Mouse (Mus musculus) neural tube, embryonic 13.5 days (tissue): ENCODE measurements around the gene Celsr1. TPM values are rescaled to one million over a fixed set of nuclear protein-coding genes. Genes with fewer than 3 reads are reported as not detected.

ENCODE experiments used
- ATAC-seq: fragments of 200-750 bp; cut with Nextera tagmentation; 2 replicates; pipeline ENCODE4 v1.8.0; 2017; ENCODE audit warnings: low read depth, mild to moderate bottlenecking, moderate TSS enrichment, moderate library complexity
- H3K27ac ChIP-seq: fragments of 300-500 bp; sonication (generic); replicated peaks from 2 replicates; pipeline ENCODE4 v1.5.1; 2015; ENCODE audit warnings: moderate library complexity, mild to moderate bottlenecking, inconsistent platforms
- H3K27me3 ChIP-seq: fragments of 300-500 bp; sonication (generic); 2 replicates; pipeline ENCODE4 v1.6.1; 2015; ENCODE audit warnings: mild to moderate bottlenecking, inconsistent platforms
- H3K36me3 ChIP-seq: fragments of 300-500 bp; sonication (generic); 2 replicates; pipeline ENCODE4 v1.6.1; 2015; ENCODE audit warnings: mild to moderate bottlenecking, inconsistent platforms
- H3K4me1 ChIP-seq: fragments of 300-500 bp; sonication (generic); replicated peaks from 2 replicates; pipeline ENCODE4 v1.6.1; 2015; ENCODE audit warnings: inconsistent platforms
- H3K4me2 ChIP-seq: fragments of 300-500 bp; sonication (generic); 2 replicates; pipeline ENCODE4 v1.6.1; 2015; ENCODE audit warnings: inconsistent platforms, mild to moderate bottlenecking, moderate library complexity
- H3K4me3 ChIP-seq: fragments of 300-500 bp; sonication (generic); 2 replicates; pipeline ENCODE4 v1.5.1; 2015; ENCODE audit warnings: mild to moderate bottlenecking, inconsistent platforms
- H3K9ac ChIP-seq: fragments of 300-500 bp; sonication (generic); 2 replicates; pipeline ENCODE4 v1.6.1; 2015; ENCODE audit warnings: moderate library complexity, mild to moderate bottlenecking, inconsistent platforms
- H3K9me3 ChIP-seq: fragments of 300-500 bp; sonication (generic); 2 replicates; pipeline ENCODE4 v1.6.1; 2016; ENCODE audit warnings: inconsistent platforms
- WGBS: fragments of 180-500 bp; shearing (Covaris S2); methylation state at CpG from one replicate; pipeline ENCODE4 v1.1.7; 2015; 5-methylcytosine and 5-hydroxymethylcytosine counted together
- polyA plus RNA-seq: library from polyadenylated mRNA; unstranded; fragments of >200 nt; fragmentation: Nextera tagmentation; extraction: Ambion mirVana; gene quantifications from 2 replicates; pipeline ENCODE4 v1.2.1, GENCODE M21; 2015

Gene Celsr1
- polyA plus RNA-seq, 1 experiment from 2014 or later, result 1.8 TPM

DNA sequence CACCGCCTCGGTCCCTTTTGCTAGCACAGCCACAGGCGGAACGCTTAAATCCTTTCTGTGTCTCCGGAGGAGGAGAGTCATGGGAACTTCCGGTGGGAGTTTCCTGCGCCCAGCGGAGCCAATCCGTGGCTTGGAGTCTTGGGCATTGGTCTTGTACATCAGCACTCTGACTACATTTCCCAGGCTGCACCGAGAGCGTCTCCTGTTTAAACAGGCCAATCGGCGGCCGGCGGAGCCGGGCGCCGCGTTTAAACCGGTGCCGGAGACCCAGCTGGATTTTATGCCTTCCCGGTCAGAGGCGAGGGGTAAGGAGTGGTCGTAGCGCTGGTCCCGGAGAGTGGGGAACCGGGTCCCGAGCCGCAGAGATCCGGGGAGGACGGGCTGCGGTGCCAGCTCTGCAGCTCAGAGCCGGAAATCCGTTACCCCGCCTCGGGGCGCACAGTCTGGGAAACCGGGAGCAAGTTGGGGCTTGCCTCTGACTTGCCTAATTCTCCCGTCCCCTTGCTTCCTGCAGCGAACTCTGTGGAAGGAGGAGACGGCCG is 174.0 kb downstream of the Celsr1 start, which contains the start of gene Gtse1:
Gene Gtse1, plus strand, starts transcription at position 256 of the 542 bp plus-strand sequence.
- ATAC-seq, result peak; percentile 98
- H3K4me1 ChIP-seq, result peaks cover 31% of the 10 kb centered on the region
- H3K4me2 ChIP-seq, result peak within 1 kb of the TSS; percentile 89
- H3K27me3 ChIP-seq, result no peaks in the 10 kb centered on the region
- WGBS, result under 1% methylated on average over 42 of the region's 42 CpGs
- H3K36me3 ChIP-seq, result peaks cover 17% of the 10 kb centered on the region; the same call in 1 of the 2 replicates
- H3K9ac ChIP-seq, result peak within 1 kb of the TSS; percentile 82
- H3K4me3 ChIP-seq, result peak within 1 kb of the TSS; percentile 55
- H3K27ac ChIP-seq, result peak within 1 kb of the TSS; percentile 87
- no peaks in the 10 kb centered on the region for H3K9me3 ChIP-seq

DNA sequence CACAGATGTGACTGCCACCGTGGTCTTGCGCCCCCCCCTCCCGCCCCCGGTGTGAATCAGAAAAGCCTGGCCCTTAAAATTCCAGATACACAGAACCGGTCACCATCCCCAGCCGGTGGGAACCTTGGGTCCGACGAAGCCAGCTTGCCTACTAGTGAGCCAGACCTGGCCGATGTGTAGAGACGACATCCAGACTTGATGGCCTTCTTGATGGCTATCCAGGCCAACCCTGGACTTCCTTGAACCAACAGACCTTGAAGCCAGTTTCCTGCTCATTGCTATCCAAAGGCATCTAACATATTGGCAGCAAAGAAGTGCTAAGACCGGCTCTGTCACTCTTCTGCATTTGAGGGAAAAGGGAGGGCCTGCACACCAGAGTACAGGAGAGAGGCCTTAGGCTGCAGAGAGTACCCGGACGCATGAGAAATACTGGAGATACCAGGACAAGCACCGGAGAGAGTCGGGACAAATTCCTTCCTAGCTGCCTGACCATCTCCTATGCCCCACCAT is 174.5 kb downstream of the Celsr1 start:
- no peaks in the 10 kb centered on the region for H3K9me3 ChIP-seq
- no peaks in the 10 kb centered on the region for H3K27me3 ChIP-seq
- peak overlapping the region; percentile 82 for H3K9ac ChIP-seq
- peaks cover 31% of the 10 kb centered on the region for H3K4me1 ChIP-seq
- peaks cover 13% of the 10 kb centered on the region; the same call in 1 of the 2 replicates for H3K36me3 ChIP-seq
- 9% methylated on average over 15 of the region's 15 CpGs for WGBS
- peak; percentile 47 for ATAC-seq
- peak overlapping the region; percentile 55 for H3K4me3 ChIP-seq
- H3K4me2 ChIP-seq, result peak overlapping the region; percentile 89
- H3K27ac ChIP-seq, result peak overlapping the region; percentile 87

DNA sequence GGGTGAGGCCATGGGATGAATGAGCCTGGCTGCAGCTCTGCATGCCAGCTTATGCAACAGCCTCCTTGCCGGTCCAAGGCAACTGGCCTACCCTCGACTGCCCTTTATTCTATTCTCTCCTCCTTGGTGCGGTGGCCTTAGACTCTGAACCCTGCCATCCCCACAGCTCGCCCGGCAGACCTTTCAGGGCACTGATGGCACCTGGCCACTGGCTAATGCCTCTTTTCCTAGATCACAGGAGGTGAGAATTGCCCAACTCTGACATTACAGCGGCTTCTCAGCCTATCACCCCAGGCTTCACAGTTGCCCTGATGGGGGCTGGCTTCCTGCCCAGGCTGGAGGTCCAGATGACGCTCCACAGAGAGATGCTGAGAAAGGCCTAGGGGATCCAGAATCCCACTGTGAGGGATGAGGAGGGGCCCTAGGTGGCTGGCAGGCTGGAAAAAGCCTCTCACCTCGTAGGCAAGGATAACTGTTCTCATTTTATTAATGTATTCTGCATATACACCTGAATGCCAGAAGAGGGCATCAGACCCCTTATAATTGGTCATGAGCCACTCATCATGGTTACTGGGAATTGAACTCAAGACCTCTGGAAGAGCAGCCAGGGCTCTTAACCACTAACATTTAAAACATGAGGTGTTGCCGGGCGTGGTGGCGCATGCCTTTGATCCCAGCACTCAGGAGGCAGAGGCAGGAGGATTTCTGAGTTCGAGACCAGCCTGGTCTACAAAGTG is 181.8 kb downstream of the Celsr1 start:
- 79% methylated on average over 12 of the region's 12 CpGs for WGBS
- ATAC-seq, result no peak
- H3K4me3 ChIP-seq, result no peak overlapping the region

More for the DNA sequence above, 181.8 kb downstream of the Celsr1 start:
- no peaks in the 10 kb centered on the region for H3K4me1 ChIP-seq
- H3K9me3 ChIP-seq, result no peaks in the 10 kb centered on the region
- H3K4me2 ChIP-seq, result no peak overlapping the region
- no peaks in the 10 kb centered on the region; the same call in 1 of the 2 replicates for H3K36me3 ChIP-seq
- no peak overlapping the region for H3K27ac ChIP-seq
- no peaks in the 10 kb centered on the region for H3K27me3 ChIP-seq
- H3K9ac ChIP-seq, result no peak overlapping the region

Other genes with a start within 250 kb of the Celsr1 start
- gene Cdpf1, start 222.1 kb downstream of the Celsr1 start, polyA plus RNA-seq, result 18.4 and 21.0 TPM in 2 replicates
- gene Pkdrej, start 212.0 kb downstream of the Celsr1 start, polyA plus RNA-seq, result 0.03 and 0.17 TPM in 2 replicates
- 3.9 and 4.3 TPM in 2 replicates for gene Ttc38, start 201.5 kb downstream of the Celsr1 start, polyA plus RNA-seq
- gene Gtse1, start 174.0 kb downstream of the Celsr1 start, polyA plus RNA-seq, result 5.0 and 5.6 TPM in 2 replicates
- 43.3 and 45.8 TPM in 2 replicates for gene Trmu, start 154.5 kb downstream of the Celsr1 start, polyA plus RNA-seq
- 32.5 TPM in 2 replicates for gene Gramd4, start 23.9 kb upstream of the Celsr1 start, polyA plus RNA-seq
- gene Cerk, start 152.4 kb upstream of the Celsr1 start, polyA plus RNA-seq, result 30.4 and 31.4 TPM in 2 replicates
- gene Tbc1d22a, start 180.7 kb upstream of the Celsr1 start, polyA plus RNA-seq, result 10.8 and 12.4 TPM in 2 replicates